Comparison of ENCODE assay signal across 8 mouse cellular contexts in the genomic region with DNA sequence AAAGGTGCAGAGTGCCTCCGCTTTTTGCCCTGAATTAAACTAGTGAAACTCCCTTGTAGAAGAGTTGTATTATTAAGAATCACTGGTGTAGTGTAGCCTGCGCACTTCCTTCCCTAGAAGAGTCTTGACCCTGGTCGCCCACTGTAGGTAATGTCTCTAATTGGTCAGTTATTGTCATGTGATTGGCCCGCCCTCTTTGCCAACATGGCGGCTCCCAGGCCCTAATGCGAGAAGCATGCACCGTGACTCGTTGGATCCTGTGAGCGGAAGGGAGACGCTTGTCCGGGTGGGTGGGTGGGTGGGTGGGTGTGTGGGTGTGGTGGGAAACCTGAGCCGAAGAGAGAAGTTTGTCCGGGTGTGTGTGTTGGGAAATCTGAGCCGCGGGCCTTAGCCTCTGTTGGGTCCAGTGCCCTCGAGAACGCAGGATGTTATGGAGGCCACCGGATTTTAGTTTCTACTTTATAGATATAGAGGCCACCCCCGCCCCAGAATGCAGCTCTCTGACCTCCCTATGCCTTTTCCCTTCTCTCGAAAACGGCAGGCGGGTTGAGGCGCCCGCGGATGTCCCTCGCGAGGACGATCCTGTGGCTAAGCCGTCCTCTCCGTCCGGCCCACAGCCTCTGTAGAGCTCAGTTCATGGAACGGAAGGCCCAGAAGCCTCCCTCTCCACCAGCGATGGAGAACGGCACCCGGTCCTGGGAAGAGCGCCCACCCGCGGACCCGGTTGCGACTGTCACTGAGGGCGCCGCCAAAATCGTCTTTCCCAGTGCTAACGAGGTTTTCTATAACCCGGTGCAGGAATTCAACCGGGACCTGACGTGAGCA. TPM values are rescaled to one million over a fixed set of nuclear protein-coding genes. Genes with fewer than 3 reads are reported as not detected.
A peak's percentile ranks its signal among the peaks of the same experiment; 100 is the strongest.
DNase-seq lines count a peak whose midpoint lies in the region; ATAC-seq and TF ChIP-seq lines count a peak whose summit lies in the region.

No protein-coding gene starts in this region.

- H3K4me2 ChIP-seq in heart, embryonic 16.5 days (ENCODE audit: low read depth, low read length) = peak overlapping the region; percentile 95
- H3K4me2 ChIP-seq in liver, embryonic 14.5 days (ENCODE audit: low read depth) = peak overlapping the region; percentile 91
- peak overlapping the region; percentile 90 for H3K4me2 ChIP-seq in neural tube, embryonic 11.5 days (ENCODE audit: low read depth)
- H3K4me2 ChIP-seq in stomach, embryonic 16.5 days (ENCODE audit: low read depth, low read length) = peak overlapping the region; percentile 96

- peak overlapping the region; percentile 86 for H3K27ac ChIP-seq in forebrain, embryonic 10.5 days
- H3K27ac ChIP-seq in heart, embryonic 16.5 days (ENCODE audit: low read length) = peak overlapping the region; percentile 67
- H3K27ac ChIP-seq in liver, embryonic 14.5 days = peak overlapping the region; percentile 63
- 0 out of 2 replicates have a peak overlapping the region, but pooled peaks have one; percentile 20 for H3K27ac ChIP-seq in neural tube, embryonic 11.5 days (ENCODE audit: low read depth, low read length)
- H3K27ac ChIP-seq in stomach, embryonic 16.5 days (ENCODE audit: low read length) = peak overlapping the region; percentile 72

- H3K4me1 ChIP-seq in forebrain, embryonic 10.5 days = peaks cover 52% of the 10 kb centered on the region
- H3K4me1 ChIP-seq in heart, embryonic 16.5 days (ENCODE audit: control insufficient read depth, insufficient read depth, low read length) = peaks cover 31% of the 10 kb centered on the region
- H3K4me1 ChIP-seq in liver, embryonic 14.5 days (replicated peaks; ENCODE audit: control insufficient read depth in 2 of 2, insufficient read depth in 2 of 2, low read length in 1 of 2) = peaks cover 27 to 32% of the 10 kb centered on the region in 2 experiments
- peaks cover 16% of the 10 kb centered on the region for H3K4me1 ChIP-seq in neural tube, embryonic 11.5 days (ENCODE audit: control insufficient read depth, insufficient read depth, low read length)
- peaks cover 29% of the 10 kb centered on the region for H3K4me1 ChIP-seq in stomach, embryonic 16.5 days (ENCODE audit: control insufficient read depth, insufficient read depth, low read length)

- DNase-seq in brain, embryonic 18.5 days (ENCODE audit: low read depth, low spot score) = peak; percentile 85
- DNase-seq in forebrain, embryonic 10.5 days (ENCODE audit: extremely low spot score, low spot score) = peak; percentile 89
- peak; percentile 93 to 95 for DNase-seq in kidney, postnatal 36 days
- DNase-seq in liver, embryonic 14.5 days (ENCODE audit: low read depth in 3 of 3, low spot score in 3 of 3) = peak; percentile 80 to 89 (median 86)
- DNase-seq in neural tube, embryonic 11.5 days (ENCODE audit: low spot score) = peak; percentile 82

- peaks cover 51% of the 10 kb centered on the region for H3K36me3 ChIP-seq in forebrain, embryonic 10.5 days (replicated peaks)
- peaks cover 12% of the 10 kb centered on the region for H3K36me3 ChIP-seq in heart, embryonic 16.5 days (ENCODE audit: control insufficient read depth, insufficient read depth)
- peaks cover 12% of the 10 kb centered on the region; the same call in 1 of the 2 replicates for H3K36me3 ChIP-seq in liver, embryonic 14.5 days (replicated peaks; ENCODE audit: control insufficient read depth, insufficient read depth, low read depth)
- H3K36me3 ChIP-seq in neural tube, embryonic 11.5 days (ENCODE audit: control insufficient read depth, insufficient read depth, low read length) = peaks cover 2% of the 10 kb centered on the region
- H3K36me3 ChIP-seq in stomach, embryonic 16.5 days (ENCODE audit: control insufficient read depth, insufficient read depth, low read length) = no peaks in the 10 kb centered on the region

- H3K27me3 ChIP-seq in forebrain, embryonic 10.5 days (ENCODE audit: poor library complexity, severe bottlenecking) = no peaks in the 10 kb centered on the region
- H3K27me3 ChIP-seq in heart, embryonic 16.5 days (ENCODE audit: control insufficient read depth, insufficient read depth, low read length) = no peaks in the 10 kb centered on the region
- no peaks in the 10 kb centered on the region for H3K27me3 ChIP-seq in liver, embryonic 14.5 days (ENCODE audit: control insufficient read depth, insufficient read depth, low read length)
- no peaks in the 10 kb centered on the region for H3K27me3 ChIP-seq in neural tube, embryonic 11.5 days (ENCODE audit: control insufficient read depth, insufficient read depth, low read length)
- no peaks in the 10 kb centered on the region for H3K27me3 ChIP-seq in stomach, embryonic 16.5 days (ENCODE audit: control insufficient read depth, insufficient read depth, low read length)

- H3K9ac ChIP-seq in heart, embryonic 16.5 days (ENCODE audit: low read length) = peak overlapping the region; percentile 84
- H3K9ac ChIP-seq in liver, embryonic 14.5 days (replicated peaks) = peak overlapping the region; percentile 80
- H3K9ac ChIP-seq in neural tube, embryonic 11.5 days (ENCODE audit: low read length) = peak overlapping the region; percentile 80
- H3K9ac ChIP-seq in stomach, embryonic 16.5 days (ENCODE audit: low read length) = peak overlapping the region; percentile 83

- under 1% methylated on average over 47 of the region's 47 CpGs for WGBS in forebrain, embryonic 10.5 days
- under 1% methylated on average over 47 of the region's 47 CpGs for WGBS in heart, embryonic 16.5 days
- under 1% methylated on average over 47 of the region's 47 CpGs for WGBS in liver, embryonic 14.5 days (ENCODE audit: insufficient replicate concordance)
- under 1% methylated on average over 47 of the region's 47 CpGs for WGBS in neural tube, embryonic 11.5 days
- WGBS in stomach, embryonic 16.5 days = under 1% methylated on average over 47 of the region's 47 CpGs

- no peaks in the 10 kb centered on the region for H3K9me3 ChIP-seq in forebrain, embryonic 10.5 days
- H3K9me3 ChIP-seq in heart, embryonic 16.5 days (replicated peaks; ENCODE audit: control insufficient read depth, low read length) = no peaks in the 10 kb centered on the region
- no peaks in the 10 kb centered on the region for H3K9me3 ChIP-seq in liver, embryonic 14.5 days (ENCODE audit: control insufficient read depth, low read length)
- no peaks in the 10 kb centered on the region for H3K9me3 ChIP-seq in neural tube, embryonic 11.5 days (ENCODE audit: control insufficient read depth, low read length)
- no peaks in the 10 kb centered on the region for H3K9me3 ChIP-seq in stomach, embryonic 16.5 days (replicated peaks; ENCODE audit: control insufficient read depth, low read length)

- peak overlapping the region; percentile 99 for H3K4me3 ChIP-seq in forebrain, embryonic 10.5 days
- peak overlapping the region; percentile 84 for H3K4me3 ChIP-seq in heart, embryonic 16.5 days (ENCODE audit: low read length)
- H3K4me3 ChIP-seq in liver, embryonic 14.5 days (ENCODE audit: insufficient read depth in 1 of 2, low read depth in 2 of 2, low read length in 2 of 2) = peak overlapping the region; percentile 73 to 89
- H3K4me3 ChIP-seq in neural tube, embryonic 11.5 days (ENCODE audit: low read depth, low read length) = peak overlapping the region; percentile 88
- peak overlapping the region; percentile 88 for H3K4me3 ChIP-seq in stomach, embryonic 16.5 days (replicated peaks; ENCODE audit: low read length)

- ATAC-seq in CD4-positive, CD25-positive, alpha-beta regulatory T cell, adult 4 months = peak; percentile 81
- ATAC-seq in heart, embryonic 16.5 days (replicated peaks; ENCODE audit: extremely low read depth, insufficient read depth, low FRiP score) = peak; percentile 81
- ATAC-seq in liver, embryonic 14.5 days (ENCODE audit: insufficient read depth) = peak; percentile 68
- peak; percentile 87 for ATAC-seq in neural tube, embryonic 11.5 days (ENCODE audit: insufficient read depth, low FRiP score, low TSS enrichment)
- peak; percentile 90 for ATAC-seq in stomach, embryonic 16.5 days (ENCODE audit: insufficient read depth, low FRiP score)

- 0 out of 2 replicates have a peak, but pooled peaks have one; percentile 30 for TF ChIP-seq CTCF in liver, embryonic 14.5 days (IDR thresholded peaks at IDR 0.05; ENCODE audit: low read depth)

- peak; percentile 8; the same call in 1 of the 2 replicates for TF ChIP-seq EP300 in liver, embryonic 14.5 days (IDR thresholded peaks at IDR 0.05; ENCODE audit: low read depth)

RNA-seq across cellular contexts. Expression of a gene that starts 1.6 kb away (rescaled TPM):
- polyA plus RNA-seq in CD4-positive, CD25-positive, alpha-beta regulatory T cell, adult 4 months (2017; shearing (Covaris generic)) = 1 to 10 TPM; 8.1 to 9.1 TPM
- polyA plus RNA-seq in forebrain, embryonic 10.5 days (2016; fragmentation: Nextera tagmentation; extraction: Ambion mirVana) = 31.3 and 31.5 TPM in 2 replicates
- 11.7 and 14.4 TPM in 2 replicates for polyA plus RNA-seq in heart, embryonic 16.5 days (2015; fragmentation: Nextera tagmentation; extraction: Ambion mirVana)
- 19.0 and 21.2 TPM in 2 replicates for polyA plus RNA-seq in liver, embryonic 14.5 days (2012; rRNA removed)
- polyA plus RNA-seq in liver, embryonic 14.5 days (2014; fragmentation: Nextera tagmentation; extraction: Ambion mirVana) = 6.3 and 7.6 TPM in 2 replicates
- 26.2 and 27.0 TPM in 2 replicates for polyA plus RNA-seq in neural tube, embryonic 11.5 days (2014; fragmentation: Nextera tagmentation; extraction: Ambion mirVana)
- 14.4 and 14.5 TPM in 2 replicates for polyA plus RNA-seq in stomach, embryonic 16.5 days (2015; fragmentation: Nextera tagmentation; extraction: Ambion mirVana)

RNA-seq across cellular contexts. Expression of a gene that starts 3.2 kb away (rescaled TPM):
- 10 to 100 TPM; 45.0 to 60.3 TPM for polyA plus RNA-seq in CD4-positive, CD25-positive, alpha-beta regulatory T cell, adult 4 months (2017; shearing (Covaris generic))
- 68.8 and 69.3 TPM in 2 replicates for polyA plus RNA-seq in forebrain, embryonic 10.5 days (2016; fragmentation: Nextera tagmentation; extraction: Ambion mirVana)
- polyA plus RNA-seq in heart, embryonic 16.5 days (2015; fragmentation: Nextera tagmentation; extraction: Ambion mirVana) = 43.2 and 46.7 TPM in 2 replicates
- polyA plus RNA-seq in liver, embryonic 14.5 days (2012; rRNA removed) = 37.5 and 37.6 TPM in 2 replicates
- polyA plus RNA-seq in liver, embryonic 14.5 days (2014; fragmentation: Nextera tagmentation; extraction: Ambion mirVana) = 27.4 and 34.1 TPM in 2 replicates
- 60.4 and 60.6 TPM in 2 replicates for polyA plus RNA-seq in neural tube, embryonic 11.5 days (2014; fragmentation: Nextera tagmentation; extraction: Ambion mirVana)
- 53.7 and 54.1 TPM in 2 replicates for polyA plus RNA-seq in stomach, embryonic 16.5 days (2015; fragmentation: Nextera tagmentation; extraction: Ambion mirVana)

RNA-seq across cellular contexts. Expression of a gene that starts 12.0 kb away (rescaled TPM):
- polyA plus RNA-seq in CD4-positive, CD25-positive, alpha-beta regulatory T cell, adult 4 months (2017; shearing (Covaris generic)) = 1 to 10 TPM; 2.0 to 2.6 TPM
- 4.9 and 5.8 TPM in 2 replicates for polyA plus RNA-seq in forebrain, embryonic 10.5 days (2016; fragmentation: Nextera tagmentation; extraction: Ambion mirVana)
- polyA plus RNA-seq in heart, embryonic 16.5 days (2015; fragmentation: Nextera tagmentation; extraction: Ambion mirVana) = 10.2 and 12.0 TPM in 2 replicates
- 45.4 and 46.2 TPM in 2 replicates for polyA plus RNA-seq in liver, embryonic 14.5 days (2012; rRNA removed)
- 55.6 and 57.7 TPM in 2 replicates for polyA plus RNA-seq in liver, embryonic 14.5 days (2014; fragmentation: Nextera tagmentation; extraction: Ambion mirVana)
- 4.6 and 5.3 TPM in 2 replicates for polyA plus RNA-seq in neural tube, embryonic 11.5 days (2014; fragmentation: Nextera tagmentation; extraction: Ambion mirVana)
- polyA plus RNA-seq in stomach, embryonic 16.5 days (2015; fragmentation: Nextera tagmentation; extraction: Ambion mirVana) = 6.0 and 8.3 TPM in 2 replicates

RNA-seq across cellular contexts. Expression of a gene that starts 26.7 kb away (rescaled TPM):
- 10 to 100 TPM; 39.5 to 42.6 TPM for polyA plus RNA-seq in CD4-positive, CD25-positive, alpha-beta regulatory T cell, adult 4 months (2017; shearing (Covaris generic))
- 91.4 and 96.9 TPM in 2 replicates for polyA plus RNA-seq in forebrain, embryonic 10.5 days (2016; fragmentation: Nextera tagmentation; extraction: Ambion mirVana)
- 43.0 and 43.3 TPM in 2 replicates for polyA plus RNA-seq in heart, embryonic 16.5 days (2015; fragmentation: Nextera tagmentation; extraction: Ambion mirVana)
- 6.2 and 8.4 TPM in 2 replicates for polyA plus RNA-seq in liver, embryonic 14.5 days (2012; rRNA removed)
- 12.6 and 15.0 TPM in 2 replicates for polyA plus RNA-seq in liver, embryonic 14.5 days (2014; fragmentation: Nextera tagmentation; extraction: Ambion mirVana)
- 71.6 and 79.4 TPM in 2 replicates for polyA plus RNA-seq in neural tube, embryonic 11.5 days (2014; fragmentation: Nextera tagmentation; extraction: Ambion mirVana)
- polyA plus RNA-seq in stomach, embryonic 16.5 days (2015; fragmentation: Nextera tagmentation; extraction: Ambion mirVana) = 62.4 and 69.5 TPM in 2 replicates

RNA-seq across cellular contexts. Expression of a gene that starts 33.5 kb away (rescaled TPM):
- polyA plus RNA-seq in CD4-positive, CD25-positive, alpha-beta regulatory T cell, adult 4 months (2017; shearing (Covaris generic)) = 10 to 100 TPM; 24.3 to 28.6 TPM
- polyA plus RNA-seq in forebrain, embryonic 10.5 days (2016; fragmentation: Nextera tagmentation; extraction: Ambion mirVana) = 1.3 and 2.1 TPM in 2 replicates
- polyA plus RNA-seq in heart, embryonic 16.5 days (2015; fragmentation: Nextera tagmentation; extraction: Ambion mirVana) = 3.1 and 4.7 TPM in 2 replicates
- 10.9 and 11.9 TPM in 2 replicates for polyA plus RNA-seq in liver, embryonic 14.5 days (2012; rRNA removed)
- polyA plus RNA-seq in liver, embryonic 14.5 days (2014; fragmentation: Nextera tagmentation; extraction: Ambion mirVana) = 8.3 and 10.3 TPM in 2 replicates
- 0.84 and 1.8 TPM in 2 replicates for polyA plus RNA-seq in neural tube, embryonic 11.5 days (2014; fragmentation: Nextera tagmentation; extraction: Ambion mirVana)
- 3.2 and 4.1 TPM in 2 replicates for polyA plus RNA-seq in stomach, embryonic 16.5 days (2015; fragmentation: Nextera tagmentation; extraction: Ambion mirVana)

Comparison
In these comparisons a context has a peak if more than half of its experiments do, and no peak if none do; other contexts are left out.
1. Peak in every context shown above with its lines: DNase-seq, ATAC-seq, H3K4me3 ChIP-seq and H3K27ac ChIP-seq.
2. H3K27ac ChIP-seq: peak in every context shown above with its lines; median percentile 86 in forebrain, embryonic 10.5 days; 72 in stomach, embryonic 16.5 days; 67 in heart, embryonic 16.5 days; 63 in liver, embryonic 14.5 days; 20 in neural tube, embryonic 11.5 days.